Mouse (Mus musculus): ENCODE measurements around the gene Rnf4. TPM values are rescaled to one million over a fixed set of nuclear protein-coding genes. Genes with fewer than 3 reads are reported as not detected.

Gene Rnf4
- polyA plus RNA-seq, 1 experiment from 2014 or later, result 209 TPM

DNA sequence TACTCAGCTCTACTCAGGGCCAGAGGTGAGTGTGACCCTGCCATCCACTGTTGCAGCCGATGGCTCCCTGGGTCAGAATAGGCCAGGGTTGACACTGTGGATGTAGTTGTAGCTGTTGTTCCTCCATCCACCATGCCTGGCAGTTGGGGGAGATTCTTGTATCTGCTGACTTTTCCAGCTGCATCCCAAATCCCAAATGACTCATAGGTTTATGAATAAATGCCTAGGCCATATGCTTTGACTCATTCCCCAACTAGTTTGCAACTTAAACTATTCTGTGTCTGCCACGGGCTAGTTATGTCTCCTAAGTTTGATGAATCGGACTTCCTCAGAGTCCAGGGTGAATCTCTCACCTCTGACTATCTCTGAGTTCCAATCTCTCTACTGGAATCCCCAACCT, 24.2 kb downstream of the Rnf4 start:
- Histone ChIP-seq H3K27ac (no peak overlapping the region), H3K4me3 (no peak overlapping the region), H3K36me3 (replicated peaks) (peaks cover 95% of the 10 kb centered on the region), H3K9me3 (no peaks in the 10 kb centered on the region), H3K27me3 (ENCODE audit: poor library complexity, severe bottlenecking) (no peaks in the 10 kb centered on the region), H3K4me1 (no peaks in the 10 kb centered on the region)
- 92% methylated on average over 3 of the region's 3 CpGs for WGBS
- DNase-seq (ENCODE audit: extremely low spot score, low spot score), result no peak

DNA sequence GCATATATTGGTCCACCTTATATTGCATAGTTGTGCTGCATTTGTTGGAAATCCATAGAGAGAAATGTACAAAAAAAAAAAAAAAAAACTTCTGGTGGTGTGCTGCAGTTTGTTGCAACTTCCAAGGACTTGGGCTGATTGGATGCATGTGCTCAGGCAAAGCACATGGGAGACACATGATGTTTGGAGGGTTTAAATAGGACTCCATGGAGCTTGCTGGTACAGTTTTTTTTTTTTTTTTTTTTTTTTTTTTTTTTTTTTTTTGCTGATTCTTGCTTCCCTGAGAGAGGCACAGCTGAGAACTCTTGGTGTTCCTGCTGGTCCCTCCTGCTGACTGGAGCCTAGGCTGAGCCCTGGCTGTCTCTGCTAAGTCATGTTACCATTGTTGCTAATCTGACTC, 27.0 kb downstream of the Rnf4 start:
- Histone ChIP-seq H3K27me3 (ENCODE audit: poor library complexity, severe bottlenecking) (no peaks in the 10 kb centered on the region), H3K27ac (no peak overlapping the region), H3K4me3 (no peak overlapping the region), H3K36me3 (replicated peaks) (peaks cover 73% of the 10 kb centered on the region), H3K4me1 (no peaks in the 10 kb centered on the region), H3K9me3 (no peaks in the 10 kb centered on the region)
- DNase-seq (ENCODE audit: extremely low spot score, low spot score), result no peak

GRCm38 (mm10) chr5:34368551-34369290, 32.6 kb downstream of the Rnf4 start:
- H3K36me3 ChIP-seq (replicated peaks), result peaks cover 22% of the 10 kb centered on the region
- DNase-seq (ENCODE audit: extremely low spot score, low spot score), result no peak
- peak overlapping the region; percentile 87 for H3K27ac ChIP-seq
- H3K4me1 ChIP-seq, result peaks cover 26% of the 10 kb centered on the region
- peak overlapping the region; percentile 91 for H3K4me3 ChIP-seq
- WGBS, result 70% methylated on average over 7 of the region's 7 CpGs
- H3K9me3 ChIP-seq, result no peaks in the 10 kb centered on the region
- no peaks in the 10 kb centered on the region for H3K27me3 ChIP-seq (ENCODE audit: poor library complexity, severe bottlenecking)

DNA sequence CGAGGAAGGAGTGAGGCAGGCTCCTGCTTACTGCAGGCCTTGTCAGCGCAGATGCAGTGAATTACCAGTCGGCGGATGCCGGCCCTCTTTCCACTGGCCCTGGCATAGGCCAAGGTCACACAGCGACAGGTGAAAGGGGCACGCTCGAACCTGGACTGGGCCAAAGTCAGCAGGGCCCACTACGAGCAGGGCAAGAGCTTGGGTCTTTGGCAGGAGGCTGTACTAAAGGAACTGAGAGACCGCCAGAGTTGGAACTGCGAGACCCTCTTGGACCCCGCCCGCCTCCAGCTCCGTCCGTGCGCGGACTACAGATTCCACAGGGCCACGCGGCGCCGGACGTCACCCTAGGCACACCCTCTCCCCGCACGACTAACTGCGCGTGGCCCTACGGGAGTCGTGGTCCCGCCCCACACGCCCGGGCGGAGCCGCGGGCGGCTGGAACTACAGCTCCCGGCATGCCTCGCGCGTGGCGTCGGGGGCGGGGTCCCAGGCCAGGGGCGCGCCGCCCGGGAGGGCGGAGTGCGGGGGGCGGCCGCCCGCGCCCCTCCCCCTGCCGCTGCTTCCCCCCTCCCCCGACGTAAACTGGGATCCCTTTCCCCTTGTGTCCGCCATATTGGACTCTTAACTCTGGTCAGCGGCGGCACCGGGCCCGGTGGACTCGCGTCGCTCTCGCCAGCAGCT, 33.4 kb downstream of the Rnf4 start, which contains the start of gene Fam193a:
Fam193a (plus strand) TSS at position 593 of the 681 bp plus-strand sequence.
- H3K4me3 ChIP-seq, result peak within 1 kb of the TSS; percentile 91
- peak; percentile 93 for DNase-seq (ENCODE audit: extremely low spot score, low spot score)
- under 1% methylated on average over 45 of the region's 64 CpGs for WGBS
- H3K4me1 ChIP-seq, result peaks cover 26% of the 10 kb centered on the region
- H3K27me3 ChIP-seq (ENCODE audit: poor library complexity, severe bottlenecking), result no peaks in the 10 kb centered on the region
- peaks cover 18% of the 10 kb centered on the region for H3K36me3 ChIP-seq (replicated peaks)
- no peaks in the 10 kb centered on the region for H3K9me3 ChIP-seq
- peak within 1 kb of the TSS; percentile 87 for H3K27ac ChIP-seq

GRCm38 (mm10) chr5:34370022-34370823, 34.1 kb downstream of the Rnf4 start:
- H3K27me3 ChIP-seq (ENCODE audit: poor library complexity, severe bottlenecking), result no peaks in the 10 kb centered on the region
- WGBS, result 6% methylated on average over 101 of the region's 114 CpGs
- peaks cover 26% of the 10 kb centered on the region for H3K4me1 ChIP-seq
- H3K27ac ChIP-seq, result peak overlapping the region; percentile 87
- peaks cover 11% of the 10 kb centered on the region for H3K36me3 ChIP-seq (replicated peaks)
- peak overlapping the region; percentile 91 for H3K4me3 ChIP-seq
- DNase-seq (ENCODE audit: extremely low spot score, low spot score), result peak; percentile 43
- no peaks in the 10 kb centered on the region for H3K9me3 ChIP-seq

DNA sequence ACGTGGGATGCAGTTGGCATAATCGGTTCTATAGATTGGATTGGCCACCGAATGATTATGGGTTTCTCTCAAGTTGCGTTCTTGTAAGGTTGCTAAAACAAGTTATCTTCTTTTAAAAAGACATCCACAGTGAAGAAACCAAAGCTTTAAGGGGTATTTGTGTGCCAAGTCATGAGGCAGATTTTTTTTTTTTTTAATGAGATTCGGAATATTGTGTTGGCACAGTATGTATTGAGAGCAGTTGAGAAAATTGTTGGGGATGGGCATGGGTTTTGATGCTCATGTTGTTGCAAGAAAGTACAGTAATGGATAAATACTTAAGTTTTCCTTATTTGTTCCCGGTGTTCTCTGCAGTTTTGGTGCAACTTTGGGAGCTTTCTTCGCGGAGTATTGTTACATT, 34.8 kb downstream of the Rnf4 start:
- H3K9me3 ChIP-seq, result no peaks in the 10 kb centered on the region
- peak overlapping the region; percentile 87; the same call in 1 of the 2 replicates for H3K27ac ChIP-seq
- H3K27me3 ChIP-seq (ENCODE audit: poor library complexity, severe bottlenecking), result no peaks in the 10 kb centered on the region
- H3K4me1 ChIP-seq, result peaks cover 26% of the 10 kb centered on the region
- DNase-seq (ENCODE audit: extremely low spot score, low spot score), result no peak
- H3K4me3 ChIP-seq, result peak overlapping the region; percentile 91
- peaks cover 7% of the 10 kb centered on the region for H3K36me3 ChIP-seq (replicated peaks)
- 40% methylated on average over 8 of the region's 8 CpGs for WGBS

DNA sequence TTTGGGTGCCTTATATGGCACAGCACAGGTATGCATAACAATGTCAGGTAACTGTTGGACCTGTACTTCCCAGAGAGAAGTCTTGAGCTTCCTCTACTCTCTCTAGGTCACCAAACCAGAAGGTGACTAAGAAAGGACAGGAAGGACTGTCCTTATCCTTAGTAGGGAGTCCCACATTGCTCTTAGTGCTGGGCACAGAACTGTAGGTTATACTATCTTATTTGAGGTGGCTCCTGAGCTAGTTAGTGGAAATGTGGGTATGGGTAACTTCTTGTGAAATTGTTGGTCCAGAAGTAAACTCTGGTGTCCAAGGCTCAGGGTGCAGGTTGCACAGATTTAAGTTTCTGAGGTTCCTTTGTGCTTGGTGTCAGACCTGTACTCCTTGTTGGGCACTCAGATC, 36.1 kb downstream of the Rnf4 start:
- no peak overlapping the region for H3K4me3 ChIP-seq
- H3K9me3 ChIP-seq, result no peaks in the 10 kb centered on the region
- H3K27me3 ChIP-seq (ENCODE audit: poor library complexity, severe bottlenecking), result no peaks in the 10 kb centered on the region
- no peak overlapping the region for H3K27ac ChIP-seq
- no peak for DNase-seq (ENCODE audit: extremely low spot score, low spot score)
- peaks cover 10% of the 10 kb centered on the region for H3K36me3 ChIP-seq (replicated peaks)
- H3K4me1 ChIP-seq, result peaks cover 26% of the 10 kb centered on the region

- no peak overlapping the region for H3K27ac ChIP-seq
- H3K36me3 ChIP-seq (replicated peaks), result peaks cover 13% of the 10 kb centered on the region
- peaks cover 26% of the 10 kb centered on the region for H3K4me1 ChIP-seq
- H3K9me3 ChIP-seq, result no peaks in the 10 kb centered on the region
- no peak overlapping the region for H3K4me3 ChIP-seq
- no peaks in the 10 kb centered on the region for H3K27me3 ChIP-seq (ENCODE audit: poor library complexity, severe bottlenecking)
- no peak for DNase-seq (ENCODE audit: extremely low spot score, low spot score)
Measured at GRCm38 (mm10) chr5:34372541-34372940, 36.5 kb downstream of the Rnf4 start.

DNA sequence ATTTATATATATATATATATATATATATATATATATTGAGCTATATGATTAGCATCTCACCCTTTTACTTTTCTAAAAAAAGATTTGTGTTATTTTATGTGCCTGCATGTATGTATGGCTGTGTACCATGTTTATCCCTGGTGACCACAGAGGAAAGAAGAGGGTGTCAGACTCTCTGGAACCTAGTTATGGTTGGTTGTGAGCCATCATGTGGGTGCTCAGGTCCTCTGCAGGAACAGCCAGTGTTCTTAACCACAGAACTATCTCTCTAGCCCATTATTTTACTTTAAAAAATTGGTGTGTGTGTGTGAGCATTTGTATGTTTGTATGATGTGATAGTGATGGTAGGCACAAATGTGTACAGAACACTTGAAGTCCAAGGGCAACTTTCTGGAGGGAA, 42.7 kb downstream of the Rnf4 start:
- Histone ChIP-seq H3K27me3 (ENCODE audit: poor library complexity, severe bottlenecking) (no peaks in the 10 kb centered on the region), H3K27ac (no peak overlapping the region), H3K4me3 (no peak overlapping the region), H3K36me3 (replicated peaks) (peaks cover 39% of the 10 kb centered on the region), H3K4me1 (no peaks in the 10 kb centered on the region), H3K9me3 (peaks cover 7% of the 10 kb centered on the region; the same call in 1 of the 2 replicates)
- DNase-seq (ENCODE audit: extremely low spot score, low spot score), result no peak

DNA sequence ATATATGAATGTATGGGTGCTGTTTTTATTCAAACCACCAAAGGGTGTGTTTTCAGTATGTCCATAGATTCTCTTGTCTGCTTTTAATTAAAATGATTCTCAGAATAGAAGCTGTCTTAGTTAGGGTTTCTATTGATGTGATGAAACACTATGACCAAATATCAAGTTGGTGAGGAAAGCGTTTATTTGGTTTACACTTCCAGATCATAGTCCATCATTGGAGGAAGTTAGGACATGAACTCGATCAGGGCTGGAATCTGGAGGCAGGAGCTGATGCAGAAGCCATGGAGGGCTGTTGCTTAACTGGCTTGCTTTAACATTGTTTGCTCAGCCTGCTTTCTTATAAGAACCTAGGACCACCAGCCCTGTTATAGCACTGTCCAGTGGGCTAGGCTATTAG, 45.6 kb downstream of the Rnf4 start:
- Histone ChIP-seq H3K4me3 (no peak overlapping the region), H3K36me3 (replicated peaks) (peaks cover 56% of the 10 kb centered on the region), H3K9me3 (peaks cover 26% of the 10 kb centered on the region), H3K27me3 (ENCODE audit: poor library complexity, severe bottlenecking) (no peaks in the 10 kb centered on the region), H3K4me1 (no peaks in the 10 kb centered on the region), H3K27ac (no peak overlapping the region)
- WGBS, result 94% methylated on average over 2 of the region's 2 CpGs
- DNase-seq (ENCODE audit: extremely low spot score, low spot score), result no peak

DNA sequence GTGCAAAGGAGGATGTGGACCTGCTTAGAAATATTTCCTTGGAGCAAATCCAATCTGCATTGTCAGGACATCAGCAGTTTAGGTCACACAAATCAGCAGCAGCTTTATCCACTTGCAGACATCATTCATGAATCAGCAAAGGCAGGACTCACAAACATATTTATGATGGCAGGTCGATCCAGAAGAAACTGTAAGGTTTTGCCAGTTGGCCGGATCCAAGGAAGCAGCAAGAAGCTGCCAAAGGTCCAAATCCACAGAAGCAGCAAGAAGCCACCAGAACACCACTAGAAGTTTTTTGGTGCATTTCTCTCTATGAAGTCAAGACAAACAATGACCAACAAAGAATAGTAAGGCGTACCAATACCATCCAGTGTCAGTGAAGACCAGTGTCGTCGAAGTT, 49.5 kb downstream of the Rnf4 start:
- Histone ChIP-seq H3K36me3 (replicated peaks) (peaks cover 60% of the 10 kb centered on the region), H3K27ac (no peak overlapping the region), H3K4me3 (no peak overlapping the region), H3K4me1 (no peaks in the 10 kb centered on the region), H3K9me3 (peaks cover 38% of the 10 kb centered on the region), H3K27me3 (ENCODE audit: poor library complexity, severe bottlenecking) (no peaks in the 10 kb centered on the region)
- DNase-seq (ENCODE audit: extremely low spot score, low spot score), result no peak
- 97% methylated on average over 5 of the region's 5 CpGs for WGBS

- Histone ChIP-seq H3K4me1 (no peaks in the 10 kb centered on the region), H3K36me3 (replicated peaks) (peaks cover 62% of the 10 kb centered on the region)
- WGBS, result 96% methylated on average over 2 of the region's 2 CpGs
Measured at GRCm38 (mm10) chr5:34386744-34387143, 50.7 kb downstream of the Rnf4 start.

DNA sequence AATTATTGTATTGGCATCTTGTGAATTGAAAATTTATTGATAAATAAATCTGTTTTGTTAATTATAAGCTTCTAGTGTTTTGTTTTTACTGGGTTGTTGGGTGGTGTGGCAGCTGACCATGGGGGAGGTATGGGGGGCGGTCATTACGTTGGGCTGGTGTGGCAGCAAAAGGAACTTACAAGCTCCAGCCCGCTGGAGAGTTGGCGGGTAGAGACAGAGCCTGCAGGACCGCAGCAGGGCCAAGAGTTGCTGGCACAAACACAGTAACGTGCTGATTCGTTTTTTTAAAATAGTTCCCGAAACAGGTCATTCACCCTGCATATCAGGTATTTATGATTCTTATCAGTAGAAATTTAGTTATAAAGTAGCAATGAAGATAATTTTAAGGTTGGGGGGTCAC, 57.2 kb downstream of the Rnf4 start:
- 96% methylated on average over 8 of the region's 8 CpGs for WGBS
- Histone ChIP-seq H3K27ac (no peak overlapping the region), H3K4me1 (no peaks in the 10 kb centered on the region), H3K4me3 (no peak overlapping the region), H3K36me3 (replicated peaks) (peaks cover 12% of the 10 kb centered on the region), H3K9me3 (no peaks in the 10 kb centered on the region; the same call in 1 of the 2 replicates), H3K27me3 (ENCODE audit: poor library complexity, severe bottlenecking) (no peaks in the 10 kb centered on the region)
- DNase-seq (ENCODE audit: extremely low spot score, low spot score), result no peak

More at GRCm38 (mm10) chr5:34386744-34387143, 50.7 kb downstream of the Rnf4 start:
- Histone ChIP-seq H3K9me3 (peaks cover 38% of the 10 kb centered on the region), H3K4me3 (no peak overlapping the region), H3K27me3 (ENCODE audit: poor library complexity, severe bottlenecking) (no peaks in the 10 kb centered on the region), H3K27ac (no peak overlapping the region)
- no peak for DNase-seq (ENCODE audit: extremely low spot score, low spot score)
